8 mouse cellular contexts compared by ENCODE assay signal in genomic region chr1:72225720-72226171, GRCm38 (mm10). TPM values are rescaled to one million over a fixed set of nuclear protein-coding genes. Genes with fewer than 3 reads are reported as not detected.
DNase-seq lines count a peak whose midpoint lies in the region; ATAC-seq and TF ChIP-seq lines count a peak whose summit lies in the region.
"Not testable (repeated sequence)": the region's sequence is repeated elsewhere in the genome, so short reads cannot be mapped to it uniquely, and the experiment has no call there.

No protein-coding gene starts in this region.

- not testable (repeated sequence) for H3K36me3 ChIP-seq in C2C12 (ENCODE audit: control insufficient read depth, insufficient read depth); heart, embryonic 11.5 days (ENCODE audit: control insufficient read depth, insufficient read depth, low read length); kidney, embryonic 15.5 days; liver, adult 2 months (ENCODE audit: control insufficient read depth, insufficient read depth, low read length); myocyte (ENCODE audit: control insufficient read depth, insufficient read depth)

- H3K79me2 ChIP-seq in C2C12 (ENCODE audit: control insufficient read depth, insufficient read depth); liver, adult 2 months (ENCODE audit: control insufficient read depth, insufficient read depth, low read length); myocyte (ENCODE audit: control insufficient read depth, insufficient read depth): not testable (repeated sequence)

- peak; percentile 97 for ATAC-seq in erythroblast, adult 5-6 weeks (replicated peaks; ENCODE audit: low FRiP score, poor library complexity, severe bottlenecking)
- peak; percentile 78 for ATAC-seq in heart, embryonic 11.5 days (replicated peaks; ENCODE audit: insufficient number of reproducible peaks, low FRiP score, low TSS enrichment)
- peak; percentile 88 for ATAC-seq in kidney, embryonic 15.5 days (replicated peaks; ENCODE audit: low FRiP score)

- TF ChIP-seq POLR2A in liver, adult 2 months (IDR thresholded peaks at IDR 0.05; ENCODE audit: extremely low read depth, insufficient read depth, low read length); myocyte (IDR thresholded peaks at IDR 0.05; ENCODE audit: insufficient read length, low read depth): not testable (repeated sequence)

- H3K4me2 ChIP-seq in heart, embryonic 11.5 days: peak overlapping the region; percentile 75
- H3K4me2 ChIP-seq in kidney, embryonic 15.5 days: peak overlapping the region; percentile 77
- peak overlapping the region; percentile 72 for H3K4me2 ChIP-seq in myocyte (ENCODE audit: low read depth)

- H3ac ChIP-seq in C2C12 (ENCODE audit: control insufficient read depth, insufficient read length, low read depth): peak overlapping the region; percentile 46
- H3ac ChIP-seq in myocyte (ENCODE audit: control insufficient read depth, insufficient read length): not testable (repeated sequence)

- H3K4me3 ChIP-seq in C2C12 (ENCODE audit: insufficient read depth, poor library complexity, severe bottlenecking) (peak overlapping the region; percentile 15), myocyte (peak overlapping the region; percentile 21)
- peak overlapping the region; percentile 50 for H3K4me3 ChIP-seq in heart, embryonic 11.5 days (ENCODE audit: low read depth, low read length)
- peak overlapping the region; percentile 54 for H3K4me3 ChIP-seq in kidney, embryonic 15.5 days (replicated peaks)
- H3K4me3 ChIP-seq in liver, adult 2 months (ENCODE audit: insufficient read depth, low read depth, low read length): peak overlapping the region; percentile 59

- peak overlapping the region; percentile 67; the same call in 1 of the 2 replicates for H3K9ac ChIP-seq in heart, embryonic 11.5 days (ENCODE audit: low read depth, low read length)
- H3K9ac ChIP-seq in kidney, embryonic 15.5 days: peak overlapping the region; percentile 42
- peak overlapping the region; percentile 79 for H3K9ac ChIP-seq in liver, adult 2 months (ENCODE audit: low read depth, low read length)

- DNase-seq in brain, adult 2 months (ENCODE audit: low read depth, low spot score): peak; percentile 94
- DNase-seq in liver, adult 2 months (ENCODE audit: extremely low read depth, low read depth, low spot score): peak; percentile 53
- peak; percentile 79 to 88 for DNase-seq in spleen, postnatal 4 days (ENCODE audit: low spot score in 2 of 2)

- not testable (repeated sequence) for H3K27ac ChIP-seq in heart, embryonic 11.5 days (ENCODE audit: low read depth, low read length); liver, adult 2 months (replicated peaks; ENCODE audit: insufficient read depth, low read depth, low read length)
- H3K27ac ChIP-seq in kidney, embryonic 15.5 days: 0 out of 2 replicates have a peak overlapping the region, but pooled peaks have one; percentile 27

- H3K4me1 ChIP-seq in heart, embryonic 11.5 days (ENCODE audit: control insufficient read depth, insufficient read depth, low read length); liver, adult 2 months (ENCODE audit: control insufficient read depth, insufficient read depth, low read length): not testable (repeated sequence)
- H3K4me1 ChIP-seq in kidney, embryonic 15.5 days: peaks cover 13% of the 10 kb centered on the region

- not testable (repeated sequence) for H3K9me3 ChIP-seq in heart, embryonic 11.5 days (replicated peaks; ENCODE audit: control insufficient read depth, low read length); kidney, embryonic 15.5 days (replicated peaks)

- not testable (repeated sequence) for TF ChIP-seq CTCF in C2C12 (IDR thresholded peaks at IDR 0.05; ENCODE audit: control insufficient read depth, insufficient read depth, insufficient read length); liver, adult 2 months (IDR thresholded peaks at IDR 0.05; ENCODE audit: low read depth, low read length)

- under 1% methylated on average over 25 of the region's 31 CpGs for WGBS in heart, embryonic 11.5 days (ENCODE audit: insufficient replicate concordance)
- under 1% methylated on average over 25 of the region's 31 CpGs for WGBS in kidney, embryonic 15.5 days
- under 1% methylated on average over 24 of the region's 31 CpGs for WGBS in liver, adult 2 months

- not testable (repeated sequence) for H3K27me3 ChIP-seq in C2C12 (ENCODE audit: control insufficient read depth, insufficient read depth, insufficient read length); liver, adult 2 months (ENCODE audit: control insufficient read depth, insufficient read depth, low read length); myocyte (ENCODE audit: control insufficient read depth, insufficient read depth, insufficient read length)
- peaks cover 15% of the 10 kb centered on the region for H3K27me3 ChIP-seq in heart, embryonic 11.5 days (ENCODE audit: control insufficient read depth, insufficient read depth, low read length)
- peaks cover 18% of the 10 kb centered on the region for H3K27me3 ChIP-seq in kidney, embryonic 15.5 days

- H3K79me3 ChIP-seq in C2C12 (ENCODE audit: low read depth): not testable (repeated sequence)

RNA-seq across cellular contexts. Expression of gene Mreg, which starts 13.6 kb away (rescaled TPM):
- polyA plus RNA-seq in C2C12 (2012; fragmentation: generic; extraction: Trizol) (1.6 TPM), myocyte (2012; fragmentation: generic; extraction: Trizol) (2.0 TPM)
- total RNA-seq in erythroblast, adult 5-6 weeks (2015; ENCODE audit: low replicate concordance): 0.63 TPM in 1 of 2 replicates, not detected in the other
- total RNA-seq in erythroblast, adult 5-6 weeks (2017; ENCODE audit: low replicate concordance): 1.1 TPM in 1 of 2 replicates, not detected in the other
- polyA plus RNA-seq in heart, embryonic 11.5 days (2014; fragmentation: Nextera tagmentation; extraction: Ambion mirVana): 4.8 and 4.9 TPM in 2 replicates
- polyA plus RNA-seq in kidney, embryonic 15.5 days (2015; fragmentation: Nextera tagmentation; extraction: Ambion mirVana): 5.4 and 5.7 TPM in 2 replicates
- total RNA-seq in liver, adult 2 months (2014; rRNA removed): 19.5 and 27.9 TPM in 2 replicates
- 43.1 and 56.6 TPM in 2 replicates for polyA plus RNA-seq in liver, adult 2 months (2012; rRNA removed)

RNA-seq across cellular contexts. Expression of gene Pecr, which starts 58.4 kb away (rescaled TPM):
- 16.8 TPM for polyA plus RNA-seq in C2C12 (2012; fragmentation: generic; extraction: Trizol)
- 3.6 TPM in 1 of 2 replicates, not detected in the other for total RNA-seq in erythroblast, adult 5-6 weeks (2015; ENCODE audit: low replicate concordance)
- 0.34 and 2.1 TPM in 2 replicates for total RNA-seq in erythroblast, adult 5-6 weeks (2017; ENCODE audit: low replicate concordance)
- polyA plus RNA-seq in heart, embryonic 11.5 days (2014; fragmentation: Nextera tagmentation; extraction: Ambion mirVana): 20.2 and 20.9 TPM in 2 replicates
- polyA plus RNA-seq in kidney, embryonic 15.5 days (2015; fragmentation: Nextera tagmentation; extraction: Ambion mirVana): 53.8 and 54.9 TPM in 2 replicates
- total RNA-seq in liver, adult 2 months (2014; rRNA removed): 262 and 269 TPM in 2 replicates
- polyA plus RNA-seq in liver, adult 2 months (2012; rRNA removed): 228 and 250 TPM in 2 replicates
- polyA plus RNA-seq in myocyte (2012; fragmentation: generic; extraction: Trizol): 13.7 TPM

RNA-seq across cellular contexts. Expression of gene Tmem169, which starts 58.4 kb away (rescaled TPM):
- polyA plus RNA-seq in C2C12 (2012; fragmentation: generic; extraction: Trizol): 0.22 TPM
- not detected in 2 replicates for total RNA-seq in erythroblast, adult 5-6 weeks (2015; ENCODE audit: low replicate concordance)
- not detected in 2 replicates for total RNA-seq in erythroblast, adult 5-6 weeks (2017; ENCODE audit: low replicate concordance)
- 0.41 and 0.74 TPM in 2 replicates for polyA plus RNA-seq in heart, embryonic 11.5 days (2014; fragmentation: Nextera tagmentation; extraction: Ambion mirVana)
- 4.8 and 5.0 TPM in 2 replicates for polyA plus RNA-seq in kidney, embryonic 15.5 days (2015; fragmentation: Nextera tagmentation; extraction: Ambion mirVana)
- total RNA-seq in liver, adult 2 months (2014; rRNA removed): 0.13 and 0.18 TPM in 2 replicates
- 0.14 and 0.16 TPM in 2 replicates for polyA plus RNA-seq in liver, adult 2 months (2012; rRNA removed)
- polyA plus RNA-seq in myocyte (2012; fragmentation: generic; extraction: Trizol): 0.41 TPM
